Mouse (Mus musculus): ENCODE measurements at regions not wholly inside any gene's neighbourhood (a gene's known extent, or its start where the extent isn't known, plus 50 kb on each side); places are given as distances from the start of the nearest gene placed in this dataset.
A peak's percentile ranks its signal among the peaks of the same experiment; 100 is the strongest.

- Histone ChIP-seq H3K4me3 (replicated peaks; ENCODE audit: low read length) (no peak overlapping the region), H3K9me3 (replicated peaks; ENCODE audit: control insufficient read depth, low read length) (no peaks in the 10 kb centered on the region), H3K36me3 (ENCODE audit: control insufficient read depth, insufficient read depth, low read length) (no peaks in the 10 kb centered on the region), H3K4me1 (ENCODE audit: control insufficient read depth, insufficient read depth, low read length) (0 out of 2 replicates have a peak, but pooled peaks cover 7% of the 10 kb centered on the region), H3K9ac (ENCODE audit: low read length) (no peak overlapping the region), H3K27ac (ENCODE audit: low read length) (no peak overlapping the region), H3K4me2 (ENCODE audit: low read depth, low read length) (no peak overlapping the region), H3K27me3 (ENCODE audit: control insufficient read depth, insufficient read depth, low read length) (no peaks in the 10 kb centered on the region)
- no peak for ATAC-seq (ENCODE audit: insufficient read depth, low FRiP score)
- WGBS = 72% methylated on average over 4 of the region's 4 CpGs
Observed at GRCm38 (mm10) chr10:44857444-44857843, 209.6 kb upstream of the Prep start.

GRCm38 (mm10) chr10:44854109-44854508 lies 212.9 kb upstream of the Prep start:
- Histone ChIP-seq H3K27ac (ENCODE audit: low read length) (no peak overlapping the region), H3K36me3 (ENCODE audit: control insufficient read depth, insufficient read depth, low read length) (no peaks in the 10 kb centered on the region), H3K4me2 (ENCODE audit: low read depth, low read length) (no peak overlapping the region), H3K9me3 (replicated peaks; ENCODE audit: control insufficient read depth, low read length) (no peaks in the 10 kb centered on the region), H3K4me3 (replicated peaks; ENCODE audit: low read length) (no peak overlapping the region), H3K9ac (ENCODE audit: low read length) (no peak overlapping the region), H3K27me3 (ENCODE audit: control insufficient read depth, insufficient read depth, low read length) (no peaks in the 10 kb centered on the region), H3K4me1 (ENCODE audit: control insufficient read depth, insufficient read depth, low read length) (no peaks in the 10 kb centered on the region)
- 85% methylated on average over 4 of the region's 4 CpGs for WGBS
- ATAC-seq (ENCODE audit: insufficient read depth, low FRiP score) = no peak

- Histone ChIP-seq H3K9ac (ENCODE audit: low read length) (no peak overlapping the region), H3K9me3 (replicated peaks; ENCODE audit: control insufficient read depth, low read length) (no peaks in the 10 kb centered on the region), H3K4me1 (ENCODE audit: control insufficient read depth, insufficient read depth, low read length) (peaks cover 6% of the 10 kb centered on the region), H3K36me3 (ENCODE audit: control insufficient read depth, insufficient read depth, low read length) (no peaks in the 10 kb centered on the region), H3K27ac (ENCODE audit: low read length) (no peak overlapping the region), H3K27me3 (ENCODE audit: control insufficient read depth, insufficient read depth, low read length) (no peaks in the 10 kb centered on the region), H3K4me2 (ENCODE audit: low read depth, low read length) (no peak overlapping the region), H3K4me3 (replicated peaks; ENCODE audit: low read length) (no peak overlapping the region)
- no peak for ATAC-seq (ENCODE audit: insufficient read depth, low FRiP score)
- WGBS = 73% methylated on average over 4 of the region's 4 CpGs
Observed at GRCm38 (mm10) chr10:44849016-44849415, 218.0 kb upstream of the Prep start.

GRCm38 (mm10) chr10:44846765-44847164 lies 220.2 kb upstream of the Prep start:
- H3K4me1 ChIP-seq (ENCODE audit: control insufficient read depth, insufficient read depth, low read length) = peaks cover 6% of the 10 kb centered on the region
- H3K9me3 ChIP-seq (replicated peaks; ENCODE audit: control insufficient read depth, low read length) = no peaks in the 10 kb centered on the region
- no peaks in the 10 kb centered on the region for H3K36me3 ChIP-seq (ENCODE audit: control insufficient read depth, insufficient read depth, low read length)
- no peak overlapping the region for H3K4me2 ChIP-seq (ENCODE audit: low read depth, low read length)
- no peak overlapping the region for H3K9ac ChIP-seq (ENCODE audit: low read length)
- H3K4me3 ChIP-seq (replicated peaks; ENCODE audit: low read length) = no peak overlapping the region
- ATAC-seq (ENCODE audit: insufficient read depth, low FRiP score) = 0 out of 2 replicates have a peak, but pooled peaks have one; percentile 29
- H3K27ac ChIP-seq (ENCODE audit: low read length) = peak overlapping the region; percentile 26; the same call in 1 of the 2 replicates
- H3K27me3 ChIP-seq (ENCODE audit: control insufficient read depth, insufficient read depth, low read length) = no peaks in the 10 kb centered on the region
- WGBS = 52% methylated on average over 3 of the region's 3 CpGs

GRCm38 (mm10) chr10:44846149-44846548 lies 220.9 kb upstream of the Prep start:
- H3K27me3 ChIP-seq (ENCODE audit: control insufficient read depth, insufficient read depth, low read length) = no peaks in the 10 kb centered on the region
- H3K36me3 ChIP-seq (ENCODE audit: control insufficient read depth, insufficient read depth, low read length) = no peaks in the 10 kb centered on the region
- ATAC-seq (ENCODE audit: insufficient read depth, low FRiP score) = peak; percentile 62; the same call in 1 of the 2 replicates
- WGBS = 14% methylated on average over 2 of the region's 2 CpGs
- H3K9me3 ChIP-seq (replicated peaks; ENCODE audit: control insufficient read depth, low read length) = no peaks in the 10 kb centered on the region
- no peak overlapping the region for H3K9ac ChIP-seq (ENCODE audit: low read length)
- no peak overlapping the region for H3K4me3 ChIP-seq (replicated peaks; ENCODE audit: low read length)
- peaks cover 6% of the 10 kb centered on the region for H3K4me1 ChIP-seq (ENCODE audit: control insufficient read depth, insufficient read depth, low read length)
- H3K27ac ChIP-seq (ENCODE audit: low read length) = peak overlapping the region; percentile 68
- no peak overlapping the region for H3K4me2 ChIP-seq (ENCODE audit: low read depth, low read length)

- H3K4me1 ChIP-seq (ENCODE audit: control insufficient read depth, insufficient read depth, low read length) = no peaks in the 10 kb centered on the region
- H3K36me3 ChIP-seq (ENCODE audit: control insufficient read depth, insufficient read depth, low read length) = no peaks in the 10 kb centered on the region
- ATAC-seq (ENCODE audit: insufficient read depth, low FRiP score) = no peak
- no peak overlapping the region for H3K4me3 ChIP-seq (replicated peaks; ENCODE audit: low read length)
- no peaks in the 10 kb centered on the region for H3K9me3 ChIP-seq (replicated peaks; ENCODE audit: control insufficient read depth, low read length)
- no peak overlapping the region for H3K4me2 ChIP-seq (ENCODE audit: low read depth, low read length)
- no peak overlapping the region for H3K27ac ChIP-seq (ENCODE audit: low read length)
- H3K9ac ChIP-seq (ENCODE audit: low read length) = no peak overlapping the region
- no peaks in the 10 kb centered on the region for H3K27me3 ChIP-seq (ENCODE audit: control insufficient read depth, insufficient read depth, low read length)
- WGBS = 64% methylated on average over 2 of the region's 2 CpGs
Observed at GRCm38 (mm10) chr10:44840449-44840848, 226.6 kb upstream of the Prep start.

GRCm38 (mm10) chr10:44832455-44832854 lies 234.5 kb upstream of the Prep start:
- Histone ChIP-seq H3K9ac (ENCODE audit: low read length) (no peak overlapping the region), H3K9me3 (replicated peaks; ENCODE audit: control insufficient read depth, low read length) (no peaks in the 10 kb centered on the region), H3K4me3 (replicated peaks; ENCODE audit: low read length) (no peak overlapping the region), H3K27me3 (ENCODE audit: control insufficient read depth, insufficient read depth, low read length) (no peaks in the 10 kb centered on the region), H3K27ac (ENCODE audit: low read length) (no peak overlapping the region), H3K4me1 (ENCODE audit: control insufficient read depth, insufficient read depth, low read length) (no peaks in the 10 kb centered on the region), H3K36me3 (ENCODE audit: control insufficient read depth, insufficient read depth, low read length) (no peaks in the 10 kb centered on the region), H3K4me2 (ENCODE audit: low read depth, low read length) (no peak overlapping the region)
- 89% methylated on average over 1 of the region's 1 CpGs for WGBS
- ATAC-seq (ENCODE audit: insufficient read depth, low FRiP score) = no peak

- ATAC-seq (ENCODE audit: insufficient read depth, low FRiP score) = no peak
- Histone ChIP-seq H3K9ac (ENCODE audit: low read length) (no peak overlapping the region), H3K36me3 (ENCODE audit: control insufficient read depth, insufficient read depth, low read length) (no peaks in the 10 kb centered on the region), H3K4me2 (ENCODE audit: low read depth, low read length) (no peak overlapping the region), H3K4me1 (ENCODE audit: control insufficient read depth, insufficient read depth, low read length) (no peaks in the 10 kb centered on the region), H3K27me3 (ENCODE audit: control insufficient read depth, insufficient read depth, low read length) (no peaks in the 10 kb centered on the region), H3K4me3 (replicated peaks; ENCODE audit: low read length) (no peak overlapping the region), H3K9me3 (replicated peaks; ENCODE audit: control insufficient read depth, low read length) (no peaks in the 10 kb centered on the region), H3K27ac (ENCODE audit: low read length) (no peak overlapping the region)
- 62% methylated on average over 3 of the region's 3 CpGs for WGBS
Observed at GRCm38 (mm10) chr10:44826271-44826670, 240.7 kb upstream of the Prep start.

GRCm38 (mm10) chr10:44821666-44822065 lies 245.3 kb upstream of the Prep start:
- 94% methylated on average over 3 of the region's 3 CpGs for WGBS
- Histone ChIP-seq H3K9me3 (replicated peaks; ENCODE audit: control insufficient read depth, low read length) (no peaks in the 10 kb centered on the region), H3K4me2 (ENCODE audit: low read depth, low read length) (no peak overlapping the region), H3K27ac (ENCODE audit: low read length) (no peak overlapping the region), H3K36me3 (ENCODE audit: control insufficient read depth, insufficient read depth, low read length) (no peaks in the 10 kb centered on the region), H3K27me3 (ENCODE audit: control insufficient read depth, insufficient read depth, low read length) (no peaks in the 10 kb centered on the region), H3K4me3 (replicated peaks; ENCODE audit: low read length) (no peak overlapping the region), H3K9ac (ENCODE audit: low read length) (no peak overlapping the region), H3K4me1 (ENCODE audit: control insufficient read depth, insufficient read depth, low read length) (no peaks in the 10 kb centered on the region)
- ATAC-seq (ENCODE audit: insufficient read depth, low FRiP score) = no peak

- no peak overlapping the region for H3K9ac ChIP-seq (ENCODE audit: low read length)
- no peak for ATAC-seq (ENCODE audit: insufficient read depth, low FRiP score)
- WGBS = 47% methylated on average over 2 of the region's 2 CpGs
- no peak overlapping the region for H3K27ac ChIP-seq (ENCODE audit: low read length)
- no peaks in the 10 kb centered on the region for H3K9me3 ChIP-seq (replicated peaks; ENCODE audit: control insufficient read depth, low read length)
- H3K36me3 ChIP-seq (ENCODE audit: control insufficient read depth, insufficient read depth, low read length) = no peaks in the 10 kb centered on the region
- no peak overlapping the region for H3K4me3 ChIP-seq (replicated peaks; ENCODE audit: low read length)
- H3K4me2 ChIP-seq (ENCODE audit: low read depth, low read length) = no peak overlapping the region
- no peaks in the 10 kb centered on the region for H3K27me3 ChIP-seq (ENCODE audit: control insufficient read depth, insufficient read depth, low read length)
- no peaks in the 10 kb centered on the region for H3K4me1 ChIP-seq (ENCODE audit: control insufficient read depth, insufficient read depth, low read length)
Observed at GRCm38 (mm10) chr10:44820379-44820778, 246.6 kb upstream of the Prep start.

All from stomach, embryonic 16.5 days (tissue).